Mouse (Mus musculus) frontal cortex, postnatal 10 days (tissue): ENCODE results near the gene Inhba.

Source experiments
- DNase-seq, 2 experiments: peaks; one replicate each; pipeline ENCODE4 v3.0.0; 2022; ENCODE audit warnings: low spot score in 2 of 2, mixed read lengths in 1 of 2

The Inhba gene

DNA sequence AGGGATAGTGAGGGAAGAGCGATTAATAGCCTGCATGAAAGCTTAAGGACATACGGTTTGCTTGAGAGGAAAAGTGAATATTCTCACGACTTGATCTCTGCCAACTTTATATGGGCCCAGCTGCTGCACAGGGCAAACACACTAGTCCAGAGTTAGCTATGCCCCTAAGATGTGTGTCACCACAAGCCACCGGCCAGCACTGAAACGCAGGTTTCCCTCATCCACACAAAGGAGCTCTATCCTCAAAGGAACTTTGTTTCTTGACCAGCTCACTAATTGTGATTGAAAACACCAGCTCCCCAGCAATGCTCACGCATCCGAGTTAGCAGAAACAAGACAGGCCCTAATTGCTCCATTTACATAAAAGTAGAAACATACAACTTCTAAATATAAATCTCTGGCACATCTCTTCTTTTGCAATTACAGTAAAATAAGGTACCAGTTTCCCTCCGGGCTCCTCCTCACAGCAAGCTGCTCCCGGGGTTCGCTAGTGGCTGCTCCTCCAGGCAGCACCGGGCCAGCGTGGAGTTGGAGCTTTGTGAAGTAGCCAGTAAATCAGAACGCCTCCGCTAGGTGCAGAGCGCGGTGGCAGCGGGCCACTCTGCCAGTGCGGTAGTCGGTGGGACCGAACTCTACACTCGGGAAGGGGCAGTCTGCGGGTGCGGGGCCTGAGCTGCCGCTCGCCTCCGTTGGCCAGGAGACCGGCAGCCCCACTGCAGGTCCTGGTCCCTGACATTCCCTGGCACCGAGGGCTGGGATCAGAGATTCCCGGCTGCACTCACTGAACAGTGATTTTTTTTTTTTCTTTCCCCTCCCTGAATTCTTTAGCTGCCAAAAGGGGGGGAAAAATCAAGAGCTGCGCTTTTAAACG is at the start of gene Inhba:
Inhba (plus strand) TSS at position 480 of the 871 bp plus-strand sequence.
- peak in 1 of 2 experiments; percentile 40 for DNase-seq

DNA sequence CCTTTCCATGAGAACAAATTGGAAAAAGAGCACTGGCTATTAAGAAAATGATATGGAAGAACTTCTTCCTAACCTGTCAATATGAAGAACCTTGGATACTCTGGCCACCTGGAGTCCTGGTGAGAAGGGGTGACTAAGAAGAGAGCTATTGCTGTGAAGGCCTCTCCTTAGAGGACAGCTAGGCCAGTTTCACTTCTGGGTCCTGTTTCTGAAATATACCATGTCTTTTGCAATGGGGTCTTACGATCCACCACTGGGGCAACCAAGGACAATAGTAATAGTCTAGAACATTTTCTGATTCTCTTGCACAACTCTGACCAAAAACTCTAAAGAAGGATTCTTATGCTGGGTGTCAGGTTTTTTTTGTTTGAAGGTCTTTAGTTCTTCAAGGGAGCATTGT is 35.1 kb upstream of the Inhba start:
- no peak for DNase-seq

DNA sequence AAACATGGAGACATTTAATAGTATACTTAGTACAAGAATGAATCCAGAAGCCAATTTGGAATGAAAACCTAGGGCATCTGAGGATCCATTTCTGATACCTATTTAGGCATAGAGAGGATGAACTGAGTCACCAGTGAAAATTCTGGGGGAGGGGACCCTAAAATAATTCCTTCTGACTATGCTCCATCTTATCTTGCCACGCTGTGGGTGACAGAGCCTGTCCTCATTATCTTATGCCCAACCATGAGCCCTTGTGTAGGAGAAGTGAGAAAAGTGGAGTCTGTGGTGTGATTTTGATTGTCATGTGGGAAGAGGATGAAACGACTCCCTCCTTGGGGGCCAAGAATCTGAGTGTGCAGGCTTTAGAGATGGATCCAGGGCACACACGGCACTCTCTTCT is 32.1 kb upstream of the Inhba start:
- peak in 1 of 2 experiments; percentile 13 for DNase-seq

DNA sequence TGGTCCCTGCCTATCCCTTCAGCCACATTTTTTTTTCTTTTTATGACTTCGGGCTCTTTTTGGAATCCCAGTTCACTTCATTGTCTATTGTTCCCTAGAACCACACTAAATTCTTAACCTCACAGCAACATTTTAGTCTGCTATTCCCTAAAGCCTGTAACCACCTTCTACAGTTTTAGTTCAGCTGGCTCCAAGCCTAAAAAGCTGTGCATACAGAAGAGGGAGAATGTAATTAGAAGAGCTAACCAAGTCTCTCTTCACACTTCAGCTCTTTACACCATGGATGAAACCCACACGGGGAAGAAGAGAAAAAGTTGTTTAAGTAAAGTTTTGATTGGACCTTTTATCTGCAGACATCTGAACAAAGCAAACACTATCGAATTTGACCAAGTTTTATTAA is 29.6 kb upstream of the Inhba start:
- peak in 1 of 2 experiments; percentile 8 for DNase-seq

DNA sequence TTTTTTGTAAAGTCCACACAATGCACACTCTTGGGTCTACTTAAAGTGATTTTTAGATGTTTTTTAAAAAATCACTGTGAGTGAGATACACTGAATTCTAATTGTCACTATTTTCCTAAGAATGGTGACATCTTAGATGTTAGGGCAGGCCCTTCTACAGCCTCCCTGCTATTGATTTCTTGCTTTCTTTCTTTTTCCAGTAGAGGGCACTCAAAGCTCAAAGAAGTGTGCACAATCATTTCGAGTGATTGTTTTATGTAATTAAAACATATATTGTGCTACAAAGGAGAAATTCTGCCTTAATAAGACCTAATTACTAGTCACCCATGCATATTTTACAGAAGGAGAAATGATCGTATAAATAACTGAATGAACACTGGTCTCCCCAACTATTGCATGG is 25.9 kb upstream of the Inhba start:
- no peak for DNase-seq

DNA sequence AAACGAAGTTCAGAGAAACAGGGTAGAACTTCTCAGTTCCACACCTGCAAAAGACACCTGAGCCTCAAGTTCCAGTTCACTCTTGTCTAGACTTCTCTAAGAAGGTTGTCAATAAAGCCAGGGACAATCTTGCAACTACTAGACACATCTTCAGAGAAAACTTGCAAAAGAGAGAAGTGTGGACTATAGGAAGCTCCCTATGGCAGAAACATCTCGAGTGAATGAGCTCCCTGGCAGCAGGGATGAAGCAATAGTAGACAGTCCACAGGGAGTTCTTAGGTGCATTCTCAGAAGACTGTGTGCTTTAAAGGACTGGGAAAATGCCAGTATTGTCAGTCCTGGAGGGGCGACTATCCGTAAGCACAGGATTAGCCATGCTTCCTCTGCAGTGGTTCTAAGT is 25.5 kb upstream of the Inhba start:
- no peak for DNase-seq

DNA sequence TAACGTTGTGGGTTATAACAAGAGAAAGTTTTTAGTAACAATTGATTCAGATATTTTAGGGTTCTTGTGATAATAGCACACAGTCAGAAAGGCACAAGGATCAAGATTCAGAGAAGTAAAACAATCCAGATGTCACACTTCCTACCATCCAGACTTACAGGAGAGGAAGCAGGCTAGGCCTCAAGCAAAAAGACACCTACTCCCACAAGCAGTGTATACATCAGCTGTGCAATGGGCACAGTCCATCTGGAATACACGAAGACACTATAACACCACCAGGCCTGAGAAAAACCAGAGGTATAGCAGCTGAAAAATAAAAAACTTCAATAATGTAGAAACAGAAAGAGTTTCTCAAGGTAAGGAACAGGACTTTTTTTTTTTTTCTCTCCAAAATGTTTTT is 16.3 kb upstream of the Inhba start:
- no peak for DNase-seq

DNA sequence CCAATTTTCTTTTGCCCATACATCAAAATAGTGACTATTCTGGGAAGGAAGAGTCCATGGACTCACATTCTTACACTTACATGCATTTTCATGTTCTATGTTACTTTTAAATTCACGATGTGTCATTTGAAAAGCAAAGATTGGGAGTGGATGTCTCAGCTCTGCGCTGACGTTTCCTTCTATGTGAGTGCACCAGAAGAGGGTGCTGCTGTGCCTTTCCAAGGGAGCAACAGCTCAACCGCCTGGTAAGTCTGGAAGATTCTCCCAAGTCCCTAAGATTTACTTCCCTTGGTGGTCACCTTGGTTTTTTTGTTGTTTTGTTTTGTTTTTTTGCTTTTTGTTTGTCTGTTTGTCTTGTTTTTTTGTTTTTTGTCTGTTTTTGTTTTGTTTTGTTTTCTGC is 6.1 kb upstream of the Inhba start:
- DNase-seq: peak in 1 of 2 experiments; percentile 64

DNA sequence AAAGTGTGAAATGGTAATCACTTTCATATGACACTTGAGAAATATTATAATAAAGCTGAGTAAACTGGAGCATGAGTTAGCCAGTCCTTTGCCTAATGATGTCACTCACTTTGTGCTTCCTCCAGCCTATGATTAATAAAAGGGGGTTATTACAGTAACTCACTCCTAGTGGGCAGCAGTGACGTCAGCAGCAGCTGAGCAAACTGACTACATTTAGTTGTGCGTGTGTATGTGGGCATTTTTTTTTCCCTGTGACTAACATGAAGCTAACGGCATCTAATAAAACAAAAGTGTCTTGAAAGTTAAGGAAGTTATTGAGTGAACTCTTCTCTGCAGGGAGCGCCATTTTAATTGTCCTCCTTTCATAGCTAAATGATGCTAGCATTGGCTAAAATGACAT is 3.9 kb upstream of the Inhba start:
- DNase-seq: no peak

DNA sequence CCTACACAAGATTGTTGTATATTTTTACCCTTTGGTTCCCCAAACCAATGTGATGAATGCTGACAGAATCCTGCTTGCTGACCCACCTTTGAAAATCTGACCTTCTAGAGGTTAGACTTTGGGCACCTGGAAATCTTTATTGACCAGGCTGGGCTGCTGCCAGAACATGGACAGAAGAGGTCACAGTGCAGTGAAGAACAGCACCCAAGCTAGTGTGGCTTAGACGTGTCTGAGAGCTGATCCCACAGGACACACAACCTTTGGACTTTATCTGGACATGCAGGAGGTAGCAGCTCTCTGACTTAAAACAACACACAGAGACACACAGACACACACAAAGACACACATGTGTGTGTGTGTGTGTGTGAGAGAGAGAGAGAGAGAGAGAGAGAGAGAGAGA is 3.3 kb upstream of the Inhba start:
- DNase-seq: no peak

DNA sequence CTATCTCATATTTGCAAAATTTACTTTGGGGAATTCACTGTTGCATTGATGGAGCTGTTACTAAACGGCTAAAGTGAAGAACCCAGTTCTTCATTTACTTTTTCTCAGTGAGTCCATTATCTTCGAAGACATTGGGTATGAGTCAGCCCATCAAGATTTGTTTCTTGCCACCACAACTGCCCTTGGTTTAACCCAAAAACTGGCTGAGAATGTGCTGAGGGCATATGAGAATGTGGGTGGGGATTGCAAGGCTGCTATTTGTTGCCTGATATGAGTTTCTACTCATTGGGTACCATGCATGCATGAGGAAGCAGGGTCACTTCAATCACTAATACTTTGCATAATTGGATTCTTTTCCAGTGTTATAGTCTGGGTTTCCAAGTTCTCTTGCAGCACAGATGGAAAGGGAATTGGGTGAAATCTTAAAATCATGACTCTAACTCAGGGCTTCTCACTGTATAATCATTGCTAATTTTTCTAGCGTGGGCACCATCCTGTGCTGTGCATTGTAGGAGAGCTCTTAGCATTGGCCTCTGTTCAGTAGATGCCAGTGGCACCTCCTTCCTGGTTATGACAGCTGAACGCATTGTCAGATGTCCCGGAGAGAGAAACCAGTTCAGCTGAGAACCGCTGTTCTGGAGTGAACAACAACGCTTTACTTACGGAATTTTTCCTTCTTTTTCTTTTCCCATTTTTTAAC is 1.7 kb upstream of the Inhba start:
- no peak for DNase-seq

DNA sequence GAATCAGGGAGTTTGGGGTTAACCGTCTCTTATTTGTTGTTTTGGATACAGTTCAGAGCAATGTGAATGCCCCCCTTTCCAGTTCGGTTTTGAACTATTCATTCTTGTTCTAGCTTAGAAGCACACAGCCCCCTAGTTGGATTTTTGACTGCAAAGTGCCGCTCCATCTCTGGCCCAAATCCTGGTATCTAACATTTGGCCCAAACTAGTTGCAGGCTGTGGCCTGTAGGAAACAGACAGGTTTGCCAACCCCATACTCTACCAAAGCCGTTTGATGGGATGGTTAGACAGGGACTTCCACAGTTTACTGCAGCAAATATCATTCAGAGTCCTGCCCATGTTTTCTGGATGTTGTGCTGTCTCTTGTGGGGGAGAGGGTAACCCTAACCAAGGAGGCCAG is 1.1 kb upstream of the Inhba start:
- no peak for DNase-seq

DNA sequence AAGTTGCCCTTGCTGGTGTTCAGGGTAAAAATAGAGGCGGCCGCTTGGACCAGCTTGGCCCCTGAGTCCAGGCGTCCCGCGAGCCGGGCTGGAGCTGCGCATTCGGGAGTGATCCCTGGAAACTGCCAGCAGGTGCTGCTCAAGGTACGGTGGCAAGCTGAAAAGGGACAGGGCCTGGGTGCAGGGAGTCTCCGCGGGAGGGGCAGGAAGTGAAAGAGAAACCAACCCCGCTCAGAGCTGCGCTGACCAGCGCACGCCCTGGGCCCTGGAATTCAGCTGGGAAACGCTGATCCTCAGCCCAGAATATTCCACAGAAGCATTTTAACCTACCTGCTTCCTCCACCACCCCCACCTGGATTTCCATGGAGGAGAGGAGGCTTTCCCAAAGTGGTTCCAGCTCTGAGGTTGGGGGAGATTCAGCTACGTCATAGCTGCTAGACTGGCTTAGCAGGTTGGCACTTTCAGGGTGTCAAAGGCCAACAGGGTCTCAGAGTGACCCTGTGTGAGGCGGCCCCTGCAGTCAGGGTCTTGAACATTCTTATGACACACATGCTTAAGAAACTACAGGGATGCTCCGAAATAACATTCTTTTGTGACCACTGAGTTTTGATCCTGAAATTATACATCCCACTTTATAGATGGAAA is 714 bp downstream of the Inhba start:
- peak in 1 of 2 experiments; percentile 68 for DNase-seq

DNA sequence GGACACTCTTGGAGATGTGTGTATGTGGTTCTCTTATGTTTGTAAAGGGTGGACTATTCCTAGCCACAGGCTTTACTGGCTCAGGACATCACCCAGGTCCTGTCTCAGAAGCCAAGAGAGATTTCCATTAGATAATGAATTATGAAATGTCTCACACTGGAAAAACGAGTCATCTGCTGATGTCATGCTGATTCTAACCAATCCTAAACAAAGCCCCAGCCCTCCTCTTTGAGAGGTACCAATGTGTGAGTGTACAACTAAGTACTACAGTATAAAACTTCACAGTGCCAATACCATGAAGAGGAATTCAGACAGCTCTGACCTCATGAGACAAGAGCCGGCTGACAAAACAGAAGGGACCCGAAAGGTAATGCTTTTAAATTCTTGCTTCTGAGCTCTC is 2.5 kb downstream of the Inhba start:
- no peak for DNase-seq

DNA sequence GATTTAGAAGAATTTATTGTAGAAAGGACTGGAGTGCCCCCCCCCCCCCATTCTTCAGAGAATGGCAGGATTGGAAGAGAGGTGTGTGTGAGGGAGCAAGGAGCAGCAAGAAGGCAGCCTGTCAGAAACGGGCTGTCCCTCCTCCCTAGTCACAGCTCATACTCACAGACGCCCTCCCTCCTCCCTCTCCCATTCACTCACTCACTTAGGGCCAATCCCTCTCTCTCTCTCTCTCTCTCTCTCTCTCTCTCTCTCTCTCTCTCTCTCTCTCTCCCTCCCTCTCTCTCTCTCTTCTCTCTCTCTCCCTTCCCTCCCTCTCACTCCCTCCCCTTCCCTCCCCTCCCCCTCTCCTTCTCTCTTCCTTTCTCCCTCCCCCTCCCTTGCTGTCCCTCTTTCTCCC is 4.9 kb downstream of the Inhba start:
- no peak for DNase-seq

DNA sequence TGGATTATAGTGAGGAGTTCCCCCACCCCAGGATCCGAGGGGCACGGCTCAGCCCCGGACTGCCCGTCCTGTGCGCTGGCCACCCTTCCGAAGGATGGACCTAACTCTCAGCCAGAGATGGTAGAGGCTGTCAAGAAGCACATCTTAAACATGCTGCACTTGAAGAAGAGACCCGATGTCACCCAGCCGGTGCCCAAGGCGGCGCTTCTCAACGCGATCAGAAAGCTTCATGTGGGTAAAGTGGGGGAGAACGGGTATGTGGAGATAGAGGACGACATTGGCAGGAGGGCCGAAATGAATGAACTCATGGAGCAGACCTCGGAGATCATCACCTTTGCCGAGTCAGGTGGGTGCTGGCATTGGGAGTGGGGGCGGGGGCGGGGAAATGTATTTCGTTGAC is 5.7 kb downstream of the Inhba start:
- no peak for DNase-seq

DNA sequence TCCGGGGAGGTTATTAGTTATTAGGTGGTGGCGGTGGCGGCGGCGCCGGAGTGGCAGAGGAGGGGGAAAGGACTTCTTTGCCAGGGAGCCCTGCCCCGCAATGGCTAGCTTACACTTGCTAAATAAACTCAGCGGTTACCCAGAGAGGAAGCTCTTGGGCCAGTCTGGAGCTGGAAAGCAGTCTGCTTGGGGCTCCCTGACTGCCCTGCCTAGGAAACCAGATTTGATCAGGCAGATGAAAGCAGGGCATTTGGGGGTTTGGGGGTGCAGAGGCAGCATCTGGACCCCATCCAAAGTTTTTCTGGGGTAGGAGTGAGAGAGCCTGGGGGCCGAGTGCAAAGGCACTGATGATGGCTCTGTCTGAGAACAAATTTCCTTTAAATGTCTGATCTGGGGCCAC is 6.1 kb downstream of the Inhba start:
- DNase-seq: no peak

DNA sequence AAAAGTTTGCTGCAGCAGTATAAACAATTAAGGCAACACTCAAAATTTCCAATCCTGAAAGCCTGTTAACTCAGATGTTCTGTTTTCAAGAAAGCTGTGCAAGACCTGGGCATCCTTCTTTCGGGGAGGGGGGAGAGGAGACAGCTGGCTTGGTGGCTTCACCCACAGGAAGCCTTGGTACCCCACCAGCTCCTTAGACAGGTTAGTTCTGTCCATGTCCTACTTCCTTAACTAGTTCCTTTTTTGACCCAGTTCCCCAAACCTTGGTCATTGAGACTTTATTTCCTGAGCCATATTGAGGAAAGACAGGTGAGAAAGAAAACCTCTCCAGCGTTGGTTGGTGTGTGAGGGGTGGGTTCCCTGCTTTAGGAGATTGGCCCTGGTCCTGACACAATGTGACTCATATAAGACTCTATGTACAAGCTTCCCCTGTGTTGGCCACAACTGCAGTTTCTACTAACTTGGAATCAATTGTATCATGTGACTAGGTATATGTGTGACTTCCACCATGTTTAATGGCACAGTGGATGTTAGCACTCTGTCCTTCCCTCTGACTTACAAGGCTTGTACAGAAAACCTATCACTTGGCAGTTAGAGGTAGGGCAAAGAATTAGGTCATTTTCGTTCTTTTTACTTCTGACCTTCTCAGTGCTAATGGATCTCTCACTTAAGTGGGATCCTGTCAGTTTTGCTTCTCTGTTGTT is 7.3 kb downstream of the Inhba start:
- DNase-seq: no peak

DNA sequence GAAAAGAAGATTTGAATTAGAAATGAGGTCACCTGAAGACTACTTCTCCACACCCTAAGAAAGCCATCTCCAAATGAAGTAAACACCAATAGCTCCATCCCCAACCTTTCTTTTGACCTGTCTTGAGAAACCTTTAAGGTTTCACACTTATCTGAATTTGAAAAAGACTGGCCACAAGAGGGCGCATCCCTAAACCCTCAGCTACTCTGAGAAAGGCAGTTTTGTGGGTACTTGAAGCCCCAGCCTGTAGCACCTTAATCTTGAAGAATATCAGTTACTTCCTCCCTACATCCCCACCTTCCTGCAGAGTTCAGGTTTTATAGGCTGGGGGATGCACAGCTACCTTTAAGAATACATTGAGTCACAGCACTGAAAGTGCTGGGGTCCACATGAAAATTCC is 9.0 kb downstream of the Inhba start:
- no peak for DNase-seq

DNA sequence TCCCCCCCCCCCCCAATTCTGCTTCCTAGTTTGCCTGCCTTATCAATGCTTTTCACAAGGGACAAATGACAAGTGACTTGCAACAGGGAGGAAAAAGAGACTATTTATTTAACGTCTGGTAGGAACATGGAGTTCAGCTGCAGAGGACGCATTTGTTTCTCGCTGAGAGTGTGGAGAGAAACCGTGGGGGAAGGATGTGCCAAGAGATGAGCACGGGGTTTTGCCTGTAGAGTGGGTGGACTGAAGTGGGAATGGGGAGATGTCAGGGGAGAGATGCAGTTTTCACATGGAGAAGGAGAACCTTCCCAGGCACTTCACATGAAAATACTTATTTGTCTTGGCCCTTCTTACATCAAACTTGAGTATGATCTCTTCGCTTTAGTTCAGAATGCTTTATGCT is 9.5 kb downstream of the Inhba start:
- no peak for DNase-seq

DNA sequence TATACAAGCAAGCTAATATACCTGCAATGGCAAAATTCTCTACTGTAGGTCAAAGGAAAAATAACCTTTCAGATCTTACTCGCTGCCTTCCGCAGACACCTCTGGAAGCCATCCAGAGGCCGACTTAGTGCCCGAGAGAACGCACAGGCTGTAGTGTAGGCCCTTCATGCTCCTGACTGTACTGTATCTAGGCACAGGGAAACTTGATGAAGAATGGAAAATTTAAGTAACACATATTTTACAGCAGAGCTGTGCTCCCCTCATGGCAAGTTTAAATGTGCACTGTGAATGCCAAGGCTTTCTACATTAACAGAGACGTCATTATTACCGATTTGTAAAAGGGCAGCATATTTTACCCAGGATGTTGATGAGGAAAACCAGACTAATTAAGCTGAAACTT is 10.2 kb downstream of the Inhba start:
- DNase-seq: no peak

DNA sequence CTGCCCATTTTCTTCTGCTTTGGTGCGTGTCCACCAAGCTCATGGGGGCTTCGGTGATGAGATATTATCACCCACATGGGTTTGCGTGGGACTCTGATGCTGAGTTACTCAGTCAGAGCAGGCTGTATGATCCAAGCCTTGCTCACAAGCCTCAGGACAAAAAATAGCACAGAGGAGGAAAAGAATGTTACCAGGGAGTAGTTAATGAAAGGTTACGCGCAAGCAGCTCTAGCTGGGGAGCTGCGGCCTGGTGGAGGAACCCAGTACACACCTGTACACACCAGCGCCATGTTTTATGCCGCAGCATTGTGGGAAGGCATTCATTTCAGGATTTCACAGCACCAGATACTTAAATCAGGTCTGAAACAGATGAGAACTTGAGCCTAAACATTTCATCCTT is 10.9 kb downstream of the Inhba start:
- DNase-seq: no peak
